Mouse (Mus musculus) MEL (cell line): ENCODE data around the gene Ctnnd2. TPM values are rescaled to one million over a fixed set of nuclear protein-coding genes. Genes with fewer than 3 reads are reported as not detected.

Experiments
- DNase-seq: peaks from one replicate; pipeline ENCODE4 v3.0.0; 2011; ENCODE audit warnings: low read depth, low spot score
- H3K27ac ChIP-seq: 2 replicates; pipeline ENCODE4 v1.5.1; 2012; ENCODE audit warnings: low read depth, mild to moderate bottlenecking, control low read depth, low read length, moderate library complexity; ENCODE audit not compliant: control insufficient read depth
- H3K27me3 ChIP-seq, 2 experiments: fragments of 150-350 bp in 1 of 2; sonication (generic) in 1 of 2; 2 replicates each; pipeline ENCODE4 v1.6.1; 2012; ENCODE audit warnings: low read length in 2 of 2, mild to moderate bottlenecking in 2 of 2, improper control_type of control experiment in 1 of 2, moderate library complexity in 1 of 2; ENCODE audit not compliant: insufficient read depth in 2 of 2, control insufficient read depth in 1 of 2
- H3K36me3 ChIP-seq, 2 experiments: 2 replicates each; pipeline ENCODE4 v1.6.1; 2012 to 2014; ENCODE audit warnings: low read length in 2 of 2, improper control_type of control experiment in 1 of 2, inconsistent platforms in 1 of 2, mild to moderate bottlenecking in 1 of 2; ENCODE audit not compliant: insufficient read depth in 2 of 2, control insufficient read depth in 1 of 2
- H3K4me1 ChIP-seq, 2 experiments: fragments of 150-350 bp in 1 of 2; sonication (generic) in 1 of 2; 2 replicates each; pipeline ENCODE4 v1.6.1; 2012; ENCODE audit warnings: low read length in 2 of 2, improper control_type of control experiment in 1 of 2, mild to moderate bottlenecking in 1 of 2; ENCODE audit not compliant: insufficient read depth in 2 of 2, control insufficient read depth in 1 of 2
- H3K4me3 ChIP-seq, 2 experiments: fragments of 150-350 bp in 1 of 2; sonication (generic) in 1 of 2; 2 replicates each; pipeline ENCODE4 v1.5.1; 2012; ENCODE audit warnings: low read depth in 2 of 2, low read length in 2 of 2, mild to moderate bottlenecking in 2 of 2, moderate library complexity in 2 of 2, control low read depth in 1 of 2, improper control_type of control experiment in 1 of 2; ENCODE audit not compliant: control insufficient read depth in 1 of 2, insufficient read depth in 1 of 2
- H3K79me2 ChIP-seq: 2 replicates; pipeline ENCODE4 v1.6.1; 2012; ENCODE audit warnings: mild to moderate bottlenecking, low read length, moderate library complexity; ENCODE audit not compliant: control insufficient read depth, poor library complexity, insufficient read depth
- H3K9ac ChIP-seq: 2 replicates; pipeline ENCODE4 v1.6.1; 2012; ENCODE audit warnings: low read depth, mild to moderate bottlenecking, control low read depth, low read length, moderate library complexity; ENCODE audit not compliant: control insufficient read depth, poor library complexity, severe bottlenecking
- H3K9me3 ChIP-seq: fragments of 150-350 bp; sonication (generic); replicated peaks from 2 replicates; pipeline ENCODE4 v1.6.1; 2012; ENCODE audit warnings: mild to moderate bottlenecking, low read length, improper control_type of control experiment, moderate library complexity; ENCODE audit not compliant: insufficient read depth
- CHD1 ChIP-seq: IDR thresholded peaks from 2 replicates; pipeline ENCODE4 v1.6.1; 2012; ENCODE audit warnings: low read depth, mild to moderate bottlenecking, inconsistent platforms, low read length, improper control_type of control experiment
- CHD2 ChIP-seq: IDR thresholded peaks from 2 replicates; pipeline ENCODE4 v1.6.1; 2011; ENCODE audit warnings: low read length, improper control_type of control experiment
- ELF1 ChIP-seq: IDR thresholded peaks from 2 replicates; pipeline ENCODE4 v1.6.1; 2014; ENCODE audit warnings: low read depth, mild to moderate bottlenecking, inconsistent platforms, low read length, improper control_type of control experiment, moderate library complexity
- ETS1 ChIP-seq: IDR thresholded peaks from 2 replicates; pipeline ENCODE4 v1.6.1; 2012; ENCODE audit warnings: low read depth, mild to moderate bottlenecking, inconsistent platforms, low read length, improper control_type of control experiment, moderate library complexity
- GATA1 ChIP-seq: IDR thresholded peaks from 2 replicates; pipeline ENCODE4 v1.6.1; 2011; ENCODE audit warnings: low read depth, low read length, improper control_type of control experiment
- HCFC1 ChIP-seq: IDR thresholded peaks from 2 replicates; pipeline ENCODE4 v1.6.1; 2012; ENCODE audit warnings: low read depth, mild to moderate bottlenecking, inconsistent platforms, low read length, improper control_type of control experiment, moderate library complexity
- MAFK ChIP-seq: IDR thresholded peaks from 2 replicates; pipeline ENCODE4 v1.6.1; 2011; ENCODE audit warnings: low read depth, mild to moderate bottlenecking, low read length, improper control_type of control experiment, borderline replicate concordance
- MXI1 ChIP-seq: IDR thresholded peaks from 2 replicates; pipeline ENCODE4 v1.6.1; 2011; ENCODE audit warnings: mild to moderate bottlenecking, low read depth, low read length, improper control_type of control experiment
- MYC ChIP-seq: IDR thresholded peaks from 2 replicates; pipeline ENCODE4 v1.6.1; 2011; ENCODE audit warnings: low read depth, mild to moderate bottlenecking, low read length, improper control_type of control experiment, moderate library complexity
- NELFE ChIP-seq: IDR thresholded peaks from 2 replicates; pipeline ENCODE4 v1.6.1; 2011; ENCODE audit warnings: low read depth, low read length, improper control_type of control experiment
- POLR2A ChIP-seq, 2 experiments: IDR thresholded peaks; 2 replicates each; pipeline ENCODE4 v1.6.1; 2011 to 2012; ENCODE audit warnings: low read length in 2 of 2, mild to moderate bottlenecking in 2 of 2, control low read depth in 1 of 2, improper control_type of control experiment in 1 of 2, low read depth in 1 of 2, moderate library complexity in 1 of 2; ENCODE audit not compliant: control insufficient read depth in 1 of 2, insufficient read depth in 1 of 2, poor library complexity in 1 of 2
- POLR2AphosphoS5 ChIP-seq: IDR thresholded peaks from 2 replicates; pipeline ENCODE4 v1.6.1; 2012; ENCODE audit warnings: low read depth, borderline replicate concordance, mild to moderate bottlenecking, inconsistent platforms, low read length, moderate library complexity, mixed read lengths
- RCOR1 ChIP-seq: IDR thresholded peaks from 2 replicates; pipeline ENCODE4 v1.6.1; 2012; ENCODE audit warnings: low read depth, mild to moderate bottlenecking, inconsistent platforms, low read length, improper control_type of control experiment
- SIN3A ChIP-seq: IDR thresholded peaks from 2 replicates; pipeline ENCODE4 v1.6.1; 2012; ENCODE audit warnings: low read length, improper control_type of control experiment, inconsistent platforms
- TCF12 ChIP-seq: IDR thresholded peaks from 2 replicates; pipeline ENCODE4 v1.6.1; 2014; ENCODE audit warnings: low read depth, mild to moderate bottlenecking, inconsistent platforms, low read length, improper control_type of control experiment, moderate library complexity
- UBTF ChIP-seq: IDR thresholded peaks from 2 replicates; pipeline ENCODE4 v1.6.1; 2012; ENCODE audit warnings: low read depth, mild to moderate bottlenecking, inconsistent platforms, low read length, improper control_type of control experiment, moderate library complexity, borderline replicate concordance; ENCODE audit not compliant: insufficient read depth
- ZC3H11A ChIP-seq: IDR thresholded peaks from 2 replicates; pipeline ENCODE4 v1.6.1; 2012; ENCODE audit warnings: low read depth, mild to moderate bottlenecking, inconsistent platforms, low read length, improper control_type of control experiment
- ZMIZ1 ChIP-seq: IDR thresholded peaks from 2 replicates; pipeline ENCODE4 v1.6.1; 2012; ENCODE audit warnings: low read depth, mild to moderate bottlenecking, inconsistent platforms, low read length, improper control_type of control experiment, moderate library complexity
- ZNF384 ChIP-seq: IDR thresholded peaks from 2 replicates; pipeline ENCODE4 v1.6.1; 2012; ENCODE audit warnings: low read depth, mild to moderate bottlenecking, inconsistent platforms, low read length, improper control_type of control experiment
- polyA plus RNA-seq, 2 experiments: library from polyadenylated mRNA; stranded (reverse) in 1 of 2; unstranded in 1 of 2; fragments of >175 nt in 1 of 2; fragments of >200 nt in 1 of 2; gene quantifications; 2 replicates each; pipeline versions ENCODE4 v1.2.1 to v1.2.4; 2012; ENCODE audit warnings: low replicate concordance in 2 of 2, low read depth in 1 of 2; ENCODE audit not compliant: insufficient read length in 2 of 2, insufficient read depth in 1 of 2, missing spikeins in 1 of 2
- total RNA-seq: library from RNA; depleted of rRNA; stranded (reverse); fragments of 300-350 nt; gene quantifications from 2 replicates; pipeline ENCODE4 v1.2.3, GENCODE M21; 2012

The Ctnnd2 gene
- total and polyA plus RNA-seq, 3 experiments: 0.03 TPM; not detected in 2

- no peak for DNase-seq
- Histone ChIP-seq H3K9me3 (no peaks in the 10 kb centered on the region), H3K27ac (no peak overlapping the region)
- TF ChIP-seq NELFE (no peak), ZNF384 (no peak), GATA1 (no peak), UBTF (no peak), HCFC1 (no peak), ZMIZ1 (no peak), ETS1 (no peak), ZC3H11A (no peak), CHD2 (no peak), SIN3A (no peak), ELF1 (no peak)
- TF ChIP-seq, all 39 proteins: peak for 0
- H3K4me3 ChIP-seq: no peak overlapping the region
- no peaks in the 10 kb centered on the region for H3K36me3 ChIP-seq
- no peaks in the 10 kb centered on the region for H3K27me3 ChIP-seq
- H3K9ac ChIP-seq: no peak overlapping the region
- H3K4me1 ChIP-seq: no peaks in the 10 kb centered on the region
- H3K79me2 ChIP-seq: no peaks in the 10 kb centered on the region
Observed at GRCm38 (mm10) chr15:30785706-30786320, 613.4 kb downstream of the Ctnnd2 start.

- Histone ChIP-seq H3K4me1 (no peaks in the 10 kb centered on the region), H3K79me2 (no peaks in the 10 kb centered on the region), H3K9me3 (no peaks in the 10 kb centered on the region), H3K4me3 (no peak overlapping the region), H3K36me3 (no peaks in the 10 kb centered on the region), H3K27me3 (no peaks in the 10 kb centered on the region), H3K27ac (no peak overlapping the region), H3K9ac (no peak overlapping the region)
- DNase-seq: no peak
- no peak for TF ChIP-seq POLR2A (IDR thresholded peaks at IDR 0.05; ENCODE audit: control insufficient read depth in 1 of 2, insufficient read depth in 1 of 2, low read depth in 1 of 2, low read length in 2 of 2, poor library complexity in 1 of 2)
Observed at GRCm38 (mm10) chr15:30793260-30793659, 620.9 kb downstream of the Ctnnd2 start.

GRCm38 (mm10) chr15:30795723-30796122, 623.3 kb downstream of the Ctnnd2 start:
- H3K27me3 ChIP-seq: no peaks in the 10 kb centered on the region
- no peaks in the 10 kb centered on the region for H3K36me3 ChIP-seq
- no peak for DNase-seq
- H3K27ac ChIP-seq: no peak overlapping the region
- H3K4me1 ChIP-seq: no peaks in the 10 kb centered on the region
- H3K79me2 ChIP-seq: no peaks in the 10 kb centered on the region
- no peak overlapping the region for H3K4me3 ChIP-seq
- H3K9ac ChIP-seq: no peak overlapping the region
- no peaks in the 10 kb centered on the region for H3K9me3 ChIP-seq
- TF ChIP-seq CHD1 (no peak), MAFK (no peak), NELFE (no peak), TCF12 (no peak), MXI1 (no peak), CHD2 (no peak), ZMIZ1 (no peak), POLR2AphosphoS5 (no peak), UBTF (no peak), RCOR1 (no peak), MYC (no peak)
